Mouse (Mus musculus) G1E (cell line): ENCODE measurements at regions not wholly inside any gene's neighbourhood (a gene's known extent, or its start where the extent isn't known, plus 50 kb on each side); places are given as distances from the start of the nearest gene placed in this dataset.

Experiments
- CTCF ChIP-seq: IDR thresholded peaks from 2 replicates; pipeline ENCODE4 v1.5.1; 2012; ENCODE audit warnings: low read depth, low read length, inconsistent platforms, mixed read lengths
- GATA1 ChIP-seq: IDR thresholded peaks from 2 replicates; pipeline ENCODE4 v1.6.1; 2012; ENCODE audit warnings: borderline replicate concordance, low read length, inconsistent platforms, mixed read lengths
- GATA2 ChIP-seq: IDR thresholded peaks from 2 replicates; pipeline ENCODE4 v1.6.1; 2012; ENCODE audit warnings: low read depth, low read length, inconsistent platforms, borderline replicate concordance
- POLR2AphosphoS5 ChIP-seq: IDR thresholded peaks from 2 replicates; pipeline ENCODE4 v1.6.1; 2012; ENCODE audit warnings: low read depth, low read length, inconsistent platforms; ENCODE audit not compliant: insufficient replicate concordance
- TAL1 ChIP-seq: conservative IDR thresholded peaks from 2 replicates; pipeline ENCODE4 v1.6.1; 2012; ENCODE audit warnings: low read depth, low read length, inconsistent platforms, mixed read lengths

GRCm38 (mm10) chr15:5495954-5496353 lies 252.0 kb upstream of the Ptger4 start:
- TF ChIP-seq CTCF (no peak), POLR2AphosphoS5 (no peak), GATA1 (no peak), TAL1 (no peak), GATA2 (no peak)
